Mouse (Mus musculus): ENCODE results near the gene 2310046K23Rik. TPM values are rescaled to one million over a fixed set of nuclear protein-coding genes. Genes with fewer than 3 reads are reported as not detected.
"Not testable (repeated sequence)": the region's sequence is repeated elsewhere in the genome, so short reads cannot be mapped to it uniquely, and the experiment has no call there.

The 2310046K23Rik gene
- polyA plus RNA-seq, 1 experiment from 2014 or later, result not detected

- not testable (repeated sequence) for H3K9me3 ChIP-seq; H3K27ac ChIP-seq; H3K4me1 ChIP-seq (replicated peaks); H3K27me3 ChIP-seq (ENCODE audit: insufficient read depth, poor library complexity, severe bottlenecking); H3K4me3 ChIP-seq; H3K36me3 ChIP-seq; DNase-seq (ENCODE audit: low spot score)
Observed at GRCm38 (mm10) chr3:92490262-92490661, 44.0 kb downstream of the 2310046K23Rik start.

- H3K9me3 ChIP-seq, result no peaks in the 10 kb centered on the region
- no peaks in the 10 kb centered on the region for H3K4me1 ChIP-seq (replicated peaks)
- no peaks in the 10 kb centered on the region for H3K36me3 ChIP-seq
- no peak overlapping the region for H3K27ac ChIP-seq
- DNase-seq (ENCODE audit: low spot score), result no peak
- 54% methylated on average over 1 of the region's 1 CpGs for WGBS
- H3K27me3 ChIP-seq (ENCODE audit: insufficient read depth, poor library complexity, severe bottlenecking), result no peaks in the 10 kb centered on the region
- no peak overlapping the region for H3K4me3 ChIP-seq
Observed at GRCm38 (mm10) chr3:92486307-92486706, 48.0 kb downstream of the 2310046K23Rik start.

- Histone ChIP-seq H3K27ac (no peak within 1 kb of the TSS), H3K36me3 (no peaks in the 10 kb centered on the region), H3K27me3 (ENCODE audit: insufficient read depth, poor library complexity, severe bottlenecking) (no peaks in the 10 kb centered on the region), H3K9me3 (no peaks in the 10 kb centered on the region), H3K4me3 (no peak within 1 kb of the TSS), H3K4me1 (replicated peaks) (no peaks in the 10 kb centered on the region)
- no peak for DNase-seq (ENCODE audit: low spot score)
Observed at GRCm38 (mm10) chr3:92485863-92486262, 48.4 kb downstream of the 2310046K23Rik start, which contains the start of gene Sprr1a. TSS of gene Sprr1a (minus strand) at chr3:92485895.

Other genes with a start within 250 kb of the 2310046K23Rik start
- not detected in 2 replicates for gene Sprr2a3, start 249.1 kb downstream of the 2310046K23Rik start, polyA plus RNA-seq (2016; fragmentation: Nextera tagmentation; extraction: Ambion mirVana)
- not detected in 2 replicates for gene Sprr2b, start 217.9 kb downstream of the 2310046K23Rik start, polyA plus RNA-seq (2016; fragmentation: Nextera tagmentation; extraction: Ambion mirVana)
- gene Sprr2d, start 195.4 kb downstream of the 2310046K23Rik start, polyA plus RNA-seq (2016; fragmentation: Nextera tagmentation; extraction: Ambion mirVana), result not detected in 2 replicates
- gene Sprr2e, start 182.4 kb downstream of the 2310046K23Rik start, polyA plus RNA-seq (2016; fragmentation: Nextera tagmentation; extraction: Ambion mirVana), result not detected in 2 replicates
- gene Sprr2f, start 169.3 kb downstream of the 2310046K23Rik start, polyA plus RNA-seq (2016; fragmentation: Nextera tagmentation; extraction: Ambion mirVana), result not detected in 2 replicates
- not detected in 2 replicates for gene Sprr2h, start 148.8 kb downstream of the 2310046K23Rik start, polyA plus RNA-seq (2016; fragmentation: Nextera tagmentation; extraction: Ambion mirVana)
- not detected in 2 replicates for gene Sprr2i, start 126.5 kb downstream of the 2310046K23Rik start, polyA plus RNA-seq (2016; fragmentation: Nextera tagmentation; extraction: Ambion mirVana)
- not detected in 2 replicates for gene Sprr2j-ps, start 116.4 kb downstream of the 2310046K23Rik start, polyA plus RNA-seq (2016; fragmentation: Nextera tagmentation; extraction: Ambion mirVana)
- 8.3 and 9.8 TPM in 2 replicates for gene Gm9774, start 105.1 kb downstream of the 2310046K23Rik start, polyA plus RNA-seq (2016; fragmentation: Nextera tagmentation; extraction: Ambion mirVana)
- not detected in 2 replicates for gene Sprr2k, start 101.9 kb downstream of the 2310046K23Rik start, polyA plus RNA-seq (2016; fragmentation: Nextera tagmentation; extraction: Ambion mirVana)
- not detected in 2 replicates for gene Sprr1b, start 95.7 kb downstream of the 2310046K23Rik start, polyA plus RNA-seq (2016; fragmentation: Nextera tagmentation; extraction: Ambion mirVana)
- not detected in 2 replicates for gene Sprr3, start 75.8 kb downstream of the 2310046K23Rik start, polyA plus RNA-seq (2016; fragmentation: Nextera tagmentation; extraction: Ambion mirVana)
- gene Sprr1a, start 48.6 kb downstream of the 2310046K23Rik start, polyA plus RNA-seq (2016; fragmentation: Nextera tagmentation; extraction: Ambion mirVana), result not detected in 2 replicates
- gene Sprr4, start 34.0 kb downstream of the 2310046K23Rik start, polyA plus RNA-seq (2016; fragmentation: Nextera tagmentation; extraction: Ambion mirVana), result not detected in 2 replicates
- gene Ivl, start 39.2 kb upstream of the 2310046K23Rik start, polyA plus RNA-seq (2016; fragmentation: Nextera tagmentation; extraction: Ambion mirVana), result not detected in 2 replicates
- gene Smcp, start 54.5 kb upstream of the 2310046K23Rik start, polyA plus RNA-seq (2016; fragmentation: Nextera tagmentation; extraction: Ambion mirVana), result not detected in 2 replicates
- gene 2210017I01Rik, start 73.0 kb upstream of the 2310046K23Rik start, polyA plus RNA-seq (2016; fragmentation: Nextera tagmentation; extraction: Ambion mirVana), result not detected in 2 replicates
- gene Lce6a, start 87.1 kb upstream of the 2310046K23Rik start, polyA plus RNA-seq (2016; fragmentation: Nextera tagmentation; extraction: Ambion mirVana), result not detected in 2 replicates
- gene Lce1a1, start 113.8 kb upstream of the 2310046K23Rik start, polyA plus RNA-seq (2016; fragmentation: Nextera tagmentation; extraction: Ambion mirVana), result not detected in 2 replicates
- gene Lce1b, start 122.4 kb upstream of the 2310046K23Rik start, polyA plus RNA-seq (2016; fragmentation: Nextera tagmentation; extraction: Ambion mirVana), result not detected in 2 replicates
- not detected in 2 replicates for gene Lce1a2, start 135.8 kb upstream of the 2310046K23Rik start, polyA plus RNA-seq (2016; fragmentation: Nextera tagmentation; extraction: Ambion mirVana)
- not detected in 2 replicates for gene Lce1c, start 144.7 kb upstream of the 2310046K23Rik start, polyA plus RNA-seq (2016; fragmentation: Nextera tagmentation; extraction: Ambion mirVana)
- gene Lce1d, start 152.7 kb upstream of the 2310046K23Rik start, polyA plus RNA-seq (2016; fragmentation: Nextera tagmentation; extraction: Ambion mirVana), result not detected in 2 replicates
- not detected in 2 replicates for gene Lce1e, start 174.6 kb upstream of the 2310046K23Rik start, polyA plus RNA-seq (2016; fragmentation: Nextera tagmentation; extraction: Ambion mirVana)
- gene Lce1f, start 185.8 kb upstream of the 2310046K23Rik start, polyA plus RNA-seq (2016; fragmentation: Nextera tagmentation; extraction: Ambion mirVana), result not detected in 2 replicates
- gene Gm38119, start 204.6 kb upstream of the 2310046K23Rik start, polyA plus RNA-seq (2016; fragmentation: Nextera tagmentation; extraction: Ambion mirVana), result not detected in 2 replicates
- gene Lce1g, start 217.8 kb upstream of the 2310046K23Rik start, polyA plus RNA-seq (2016; fragmentation: Nextera tagmentation; extraction: Ambion mirVana), result not detected in 2 replicates
- gene Lce1h, start 230.6 kb upstream of the 2310046K23Rik start, polyA plus RNA-seq (2016; fragmentation: Nextera tagmentation; extraction: Ambion mirVana), result not detected in 2 replicates
- gene Lce1i, start 244.4 kb upstream of the 2310046K23Rik start, polyA plus RNA-seq (2016; fragmentation: Nextera tagmentation; extraction: Ambion mirVana), result not detected in 2 replicates